Mouse (Mus musculus) cerebellum, postnatal 10 days (tissue): ENCODE measurements at regions not wholly inside any gene's neighbourhood (a gene's known extent, or its start where the extent isn't known, plus 50 kb on each side); places are given as distances from the start of the nearest gene placed in this dataset.

Experiments
- DNase-seq, 2 experiments: peaks; one replicate each; pipeline ENCODE4 v3.0.0; 2021; ENCODE audit warnings: mixed read lengths in 2 of 2

- DNase-seq = no peak
Observed at GRCm38 (mm10) chr8:89316566-89317175, 272.7 kb upstream of the Sall1 start.

GRCm38 (mm10) chr8:89314907-89315306 lies 270.9 kb upstream of the Sall1 start:
- no peak for DNase-seq

GRCm38 (mm10) chr8:89310696-89311214 lies 266.8 kb upstream of the Sall1 start:
- no peak for DNase-seq

GRCm38 (mm10) chr8:89309591-89309990 lies 265.6 kb upstream of the Sall1 start:
- DNase-seq = no peak

- peak in 1 of 2 experiments; percentile 13 for DNase-seq
Observed at GRCm38 (mm10) chr8:89308950-89309349, 265.0 kb upstream of the Sall1 start.

GRCm38 (mm10) chr8:89308532-89308931 lies 264.6 kb upstream of the Sall1 start:
- DNase-seq = peak; percentile 71 to 75

GRCm38 (mm10) chr8:89307601-89308000 lies 263.6 kb upstream of the Sall1 start:
- peak in 1 of 2 experiments; percentile 21 for DNase-seq

GRCm38 (mm10) chr8:89307085-89307484 lies 263.1 kb upstream of the Sall1 start:
- no peak for DNase-seq

GRCm38 (mm10) chr8:89304116-89304515 lies 260.2 kb upstream of the Sall1 start:
- DNase-seq = no peak

GRCm38 (mm10) chr8:89303326-89303725 lies 259.4 kb upstream of the Sall1 start:
- no peak for DNase-seq

GRCm38 (mm10) chr8:89299637-89300036 lies 255.7 kb upstream of the Sall1 start:
- no peak for DNase-seq

- no peak for DNase-seq
Observed at GRCm38 (mm10) chr8:89295686-89296085, 251.7 kb upstream of the Sall1 start.

- no peak for DNase-seq
Observed at GRCm38 (mm10) chr8:89289017-89289416, 245.1 kb upstream of the Sall1 start.

- no peak for DNase-seq
Observed at GRCm38 (mm10) chr8:89284871-89285564, 241.1 kb upstream of the Sall1 start.

- no peak for DNase-seq
Observed at GRCm38 (mm10) chr8:89283105-89284096, 239.4 kb upstream of the Sall1 start.

GRCm38 (mm10) chr8:89279844-89280243 lies 235.9 kb upstream of the Sall1 start:
- DNase-seq = no peak

- no peak for DNase-seq
Observed at GRCm38 (mm10) chr8:89279142-89279541, 235.2 kb upstream of the Sall1 start.

GRCm38 (mm10) chr8:89273276-89273675 lies 229.3 kb upstream of the Sall1 start:
- DNase-seq = no peak

GRCm38 (mm10) chr8:89272381-89272815 lies 228.4 kb upstream of the Sall1 start:
- DNase-seq = peak; percentile 45 to 48

GRCm38 (mm10) chr8:89271381-89272355 lies 227.7 kb upstream of the Sall1 start:
- peak; percentile 30 to 52 for DNase-seq

- no peak for DNase-seq
Observed at GRCm38 (mm10) chr8:89270001-89270400, 226.0 kb upstream of the Sall1 start.
